Mouse (Mus musculus) hematopoietic stem cell, adult 5-6 weeks (primary cell): Measurements from ENCODE around the gene Tsen2. TPM values are rescaled to one million over a fixed set of nuclear protein-coding genes. Genes with fewer than 3 reads are reported as not detected.

Experiments used
- ATAC-seq, 2 experiments: fragments of 125-278 bp in 1 of 2; replicated peaks in 1 of 2; 2 replicates each; pipeline ENCODE4 v1.8.0; 2016 to 2017; ENCODE audit warnings: inconsistent platforms in 2 of 2, mild to moderate bottlenecking in 2 of 2, moderate number of reproducible peaks in 2 of 2, low read depth in 1 of 2, moderate TSS enrichment in 1 of 2; ENCODE audit not compliant: low FRiP score in 2 of 2, poor library complexity in 2 of 2, severe bottlenecking in 2 of 2, insufficient read depth in 1 of 2, low TSS enrichment in 1 of 2
- total RNA-seq: library from RNA; stranded (forward); fragments of 172-1452, 232-1000 nt; gene quantifications from 2 replicates; pipeline ENCODE4 v1.2.3, GENCODE M21; 2017

Tsen2 gene
- total RNA-seq, 1 experiment from 2014 or later = 14.7 TPM

- no peak for ATAC-seq
Measured at GRCm38 (mm10) chr6:115626121-115626520, 81.7 kb downstream of the Tsen2 start.

Other genes with a start within 250 kb of the Tsen2 start
- 0.50 and 2.0 TPM in 2 replicates for gene Pparg, start 183.7 kb upstream of the Tsen2 start, total RNA-seq
- 0.25 TPM in 1 of 2 replicates, not detected in the other for gene Mkrn2os, start 47.9 kb downstream of the Tsen2 start, total RNA-seq
- gene Mkrn2, start 57.2 kb downstream of the Tsen2 start, total RNA-seq = 19.6 and 22.3 TPM in 2 replicates
- 84.3 and 90.6 TPM in 2 replicates for gene Raf1, start 132.0 kb downstream of the Tsen2 start, total RNA-seq
- gene Tmem40, start 217.7 kb downstream of the Tsen2 start, total RNA-seq = 20.8 and 62.5 TPM in 2 replicates
- 7.1 and 8.6 TPM in 2 replicates for gene Cand2, start 229.9 kb downstream of the Tsen2 start, total RNA-seq